Mouse (Mus musculus): ENCODE measurements around the gene Mical2.

DNA sequence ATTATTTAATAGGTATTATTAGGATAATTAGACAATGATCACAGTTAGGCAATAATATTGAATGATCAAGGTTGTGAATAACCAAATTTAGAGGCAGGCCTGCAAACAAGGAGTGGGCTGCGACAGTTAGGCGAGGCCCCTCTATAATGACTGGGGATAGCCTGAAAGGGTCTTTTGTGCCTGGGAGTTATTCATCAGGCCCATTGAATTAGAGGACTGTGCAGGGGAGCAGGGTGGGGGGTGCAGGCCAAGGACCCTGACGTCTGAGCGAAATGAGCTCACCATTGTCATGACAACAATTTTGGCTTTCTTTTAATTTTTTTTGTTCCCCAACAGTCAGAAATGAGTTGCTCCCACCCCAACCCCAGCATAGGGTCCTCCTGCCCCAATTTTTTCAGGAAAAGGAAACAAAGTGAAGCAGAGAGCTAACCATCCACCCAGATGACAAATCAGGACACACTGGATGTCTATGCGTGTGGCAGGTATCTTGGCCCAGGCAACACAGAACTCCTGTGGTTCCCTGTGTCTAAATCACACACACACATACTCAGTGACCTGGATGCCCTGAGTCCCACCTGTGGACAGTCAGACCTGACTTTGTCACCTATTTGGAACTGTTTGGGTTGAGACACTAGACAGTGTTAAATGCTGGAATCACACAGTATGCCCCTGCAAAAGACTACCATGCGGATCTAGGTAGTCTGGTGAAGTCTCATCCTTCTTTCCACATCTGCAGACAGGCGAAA lies 173.9 kb downstream of the Mical2 start:
- no peak for TF ChIP-seq GATA1 (IDR thresholded peaks at IDR 0.05; ENCODE audit: low read length)
- TF ChIP-seq TAL1 (IDR thresholded peaks at IDR 0.05; ENCODE audit: low read length), result no peak

Measured in erythroblast, embryonic 14.5 days (primary cell).